Mouse (Mus musculus): ENCODE measurements around the gene Actrt2.

Actrt2 gene

GRCm38 (mm10) chr4:154667767-154668166, at the start of gene Actrt2:
Gene Actrt2 (minus strand): TSS chr4:154667867.
- no peak for DNase-seq

- DNase-seq: no peak
These were observed 41.9 kb upstream of the Actrt2 start for GRCm38 (mm10) chr4:154709391-154710107.

DNA sequence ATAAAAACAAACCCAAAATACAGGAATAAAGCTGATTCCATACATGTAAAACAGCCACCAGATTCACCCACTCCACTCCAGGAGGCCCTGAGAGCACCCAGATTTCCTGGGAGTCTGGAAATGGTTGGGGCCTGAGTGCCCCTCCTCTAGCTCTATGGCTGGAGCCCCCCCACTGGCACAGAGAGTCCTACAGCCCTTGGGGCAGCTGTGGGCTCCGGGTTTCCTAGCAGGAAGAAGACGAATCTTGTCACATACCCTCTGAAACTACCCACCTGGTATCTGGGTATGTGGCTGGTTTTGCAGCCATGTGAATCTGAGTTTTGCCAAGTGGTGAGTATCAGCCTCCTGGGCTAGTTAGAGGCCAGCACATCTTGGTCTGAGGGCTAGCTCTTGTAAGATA, 41.1 kb upstream of the Actrt2 start:
- no peak for DNase-seq

GRCm38 (mm10) chr4:154708223-154708622, 40.6 kb upstream of the Actrt2 start:
- DNase-seq: no peak

GRCm38 (mm10) chr4:154707521-154707920, 39.9 kb upstream of the Actrt2 start:
- DNase-seq: no peak

- no peak for DNase-seq
These were observed 38.8 kb upstream of the Actrt2 start for GRCm38 (mm10) chr4:154706442-154706841.

DNA sequence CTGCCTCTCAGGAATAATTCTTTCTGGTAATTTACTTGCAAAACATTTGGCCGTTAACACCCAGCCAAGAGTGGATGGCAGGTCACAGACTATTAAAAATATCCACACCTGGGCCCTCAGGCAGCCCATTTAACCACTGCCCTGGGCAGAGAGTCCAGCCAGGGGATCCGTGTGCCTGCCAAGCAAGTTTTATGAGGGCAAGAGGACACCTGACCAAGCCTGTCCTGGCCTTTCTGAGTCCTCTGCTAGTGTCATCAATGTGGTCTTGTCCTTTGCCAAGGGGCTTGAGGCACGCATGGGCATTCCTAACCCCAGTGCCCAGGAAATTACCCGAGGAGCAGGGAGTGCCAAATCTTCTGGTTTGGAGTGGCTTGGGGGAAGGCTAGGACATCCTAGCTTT, 38.0 kb upstream of the Actrt2 start:
- no peak for DNase-seq

GRCm38 (mm10) chr4:154705056-154705455, 37.4 kb upstream of the Actrt2 start:
- no peak for DNase-seq

GRCm38 (mm10) chr4:154704591-154704990, 36.9 kb upstream of the Actrt2 start:
- DNase-seq: no peak

GRCm38 (mm10) chr4:154703426-154704070, 35.9 kb upstream of the Actrt2 start:
- no peak for DNase-seq

- DNase-seq: no peak
These were observed 35.3 kb upstream of the Actrt2 start for GRCm38 (mm10) chr4:154702931-154703330.

DNA sequence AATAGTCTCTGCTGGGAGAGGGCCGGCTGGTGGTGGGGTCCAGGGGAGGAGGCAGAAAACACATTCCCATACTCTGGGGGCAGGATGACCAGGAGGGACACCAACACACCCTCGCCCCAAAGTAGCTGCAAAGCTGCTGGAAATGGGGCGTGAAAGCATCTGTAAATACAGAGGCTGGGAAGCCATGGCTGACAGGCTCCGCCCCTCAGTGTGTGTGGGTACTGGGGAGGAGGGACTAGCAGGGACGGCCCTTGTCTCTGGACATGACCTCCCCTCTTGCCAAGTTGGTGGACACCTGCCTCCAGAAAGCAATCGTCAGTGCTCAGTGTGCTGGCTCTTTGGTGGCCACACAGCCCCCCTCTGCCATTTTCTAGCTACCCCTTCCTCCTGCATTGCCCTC, 34.5 kb upstream of the Actrt2 start:
- no peak for DNase-seq

DNA sequence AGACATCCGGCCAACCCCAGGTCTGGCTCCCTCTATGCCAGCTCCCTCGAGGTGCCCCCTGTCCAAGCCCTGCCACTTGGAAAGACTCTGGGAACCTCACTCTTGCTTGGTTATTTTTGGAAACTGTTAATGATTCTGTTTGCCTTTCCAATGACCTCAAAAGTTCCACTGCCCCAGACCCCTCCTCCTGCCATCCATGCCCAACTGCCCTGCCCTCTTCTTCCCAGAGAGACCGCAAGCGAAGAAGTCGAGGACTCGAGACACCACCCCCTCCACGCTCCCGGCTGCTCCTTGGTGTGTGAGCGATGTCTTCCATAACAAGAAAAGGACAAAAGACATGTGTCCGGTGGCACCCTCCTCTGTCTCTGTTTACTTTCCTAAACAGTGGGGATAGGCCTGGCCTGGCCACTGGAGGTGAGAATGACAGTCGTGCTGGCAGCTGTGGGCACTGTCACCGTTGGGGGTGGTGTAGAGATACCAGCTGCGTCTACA, 33.3 kb upstream of the Actrt2 start:
- DNase-seq: no peak

GRCm38 (mm10) chr4:154700436-154700835, 32.8 kb upstream of the Actrt2 start:
- DNase-seq: no peak

GRCm38 (mm10) chr4:154699236-154699635, 31.6 kb upstream of the Actrt2 start:
- peak; percentile 16 for DNase-seq

- DNase-seq: no peak
These were observed 31.0 kb upstream of the Actrt2 start for GRCm38 (mm10) chr4:154698631-154699030.

DNA sequence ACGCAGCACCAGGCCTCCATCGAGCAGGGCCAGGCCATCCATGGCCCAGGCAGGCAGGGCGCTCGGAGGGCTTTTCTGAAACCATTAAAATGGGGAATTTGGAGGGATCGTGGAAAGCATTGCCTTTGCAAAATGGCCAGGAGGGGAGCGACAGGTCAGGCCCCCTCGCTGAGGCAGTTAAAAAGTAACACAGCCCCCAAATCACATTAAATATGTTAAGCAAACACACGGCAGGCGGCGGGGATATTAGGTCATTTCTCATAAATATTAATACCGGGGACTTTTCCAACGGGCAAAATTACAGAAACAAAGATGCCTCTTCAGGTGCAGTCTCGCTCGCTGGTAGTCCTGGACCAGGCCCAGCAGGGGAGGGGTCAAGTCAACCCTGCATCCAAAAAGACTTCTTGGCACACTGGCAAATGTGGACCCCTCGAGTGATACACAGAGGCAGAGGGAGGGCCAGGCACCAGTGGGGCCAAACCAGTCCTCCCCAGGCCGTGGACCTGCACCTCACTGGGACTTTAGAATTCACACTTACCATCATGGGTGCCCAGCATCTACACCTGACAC, 30.4 kb upstream of the Actrt2 start:
- no peak for DNase-seq

GRCm38 (mm10) chr4:154697476-154697875, 29.8 kb upstream of the Actrt2 start:
- no peak for DNase-seq

GRCm38 (mm10) chr4:154696552-154696951, 28.9 kb upstream of the Actrt2 start:
- no peak for DNase-seq

- DNase-seq: no peak
These were observed 28.5 kb upstream of the Actrt2 start for GRCm38 (mm10) chr4:154696146-154696545.

- no peak for DNase-seq
These were observed 26.7 kb upstream of the Actrt2 start for GRCm38 (mm10) chr4:154694361-154694760.

DNA sequence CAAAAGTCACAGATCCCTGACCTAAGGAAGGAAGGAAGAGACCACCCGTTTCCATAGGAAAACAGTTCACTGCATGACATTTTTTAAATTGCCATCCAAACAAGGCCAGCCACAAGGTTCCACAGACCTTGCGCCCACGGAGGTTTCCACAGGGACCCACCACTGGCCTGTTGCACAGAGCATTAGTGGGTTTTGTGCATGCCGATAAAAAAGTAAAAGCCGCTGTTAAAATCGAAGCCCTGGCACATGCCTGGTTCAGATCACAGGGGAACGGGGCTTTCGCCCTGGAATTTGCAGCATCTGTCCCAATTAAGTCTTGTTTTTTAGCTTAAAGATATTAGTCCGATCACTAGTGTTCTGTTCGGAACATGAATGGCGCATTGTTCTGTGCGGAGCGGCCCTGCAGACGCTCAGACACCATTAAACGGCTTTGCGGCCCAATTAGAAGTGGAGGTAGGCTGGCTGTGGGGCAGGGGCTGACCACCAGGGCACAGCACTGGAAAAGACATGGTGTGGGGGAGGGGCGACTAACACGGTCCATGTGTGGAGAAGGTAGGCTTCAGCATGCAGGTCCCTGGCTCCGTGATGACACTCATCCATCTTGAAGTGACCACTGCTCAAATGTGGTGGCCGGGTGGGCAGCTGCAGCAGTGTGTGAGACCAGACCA, 25.8 kb upstream of the Actrt2 start:
- DNase-seq: no peak

DNA sequence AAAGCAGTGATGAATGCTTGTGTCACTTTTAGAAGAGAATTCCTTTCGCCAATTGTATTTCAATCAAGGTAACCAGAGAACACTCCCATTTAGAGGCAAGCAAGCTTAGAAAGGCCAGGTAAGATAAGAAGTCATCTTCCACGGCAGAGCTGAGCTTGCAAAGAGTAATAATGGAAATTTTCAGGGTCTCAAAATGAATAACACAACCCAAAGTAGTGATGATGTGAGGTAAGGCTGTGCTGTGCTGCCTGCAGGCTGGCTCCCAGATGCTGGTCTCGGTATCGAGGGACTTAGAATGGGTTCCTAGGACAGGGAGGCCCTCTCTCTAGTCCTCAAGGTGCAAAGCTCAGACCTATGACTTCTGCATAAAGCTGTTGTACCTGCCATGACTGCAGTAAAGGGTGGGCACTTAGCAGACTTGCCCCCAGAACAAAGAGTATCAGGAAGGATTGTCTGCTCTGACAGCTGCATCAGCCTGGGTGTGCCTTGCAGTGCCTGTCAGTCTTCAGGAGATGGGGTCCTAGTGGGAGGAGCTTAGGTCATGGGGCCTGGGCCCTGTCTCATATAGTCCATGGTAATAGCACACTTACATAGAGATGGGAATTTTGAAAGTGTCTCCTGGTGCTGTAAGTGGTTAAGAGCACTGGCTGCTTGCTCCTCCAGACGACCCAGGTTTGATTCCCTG, 15.5 kb upstream of the Actrt2 start:
- no peak for DNase-seq

Measured in right cerebral cortex, postnatal 25 days (tissue).